Mouse (Mus musculus) brain, embryonic 14.5 days (tissue): ENCODE measurements around the gene Padi1.

Source experiments
- CTCF ChIP-seq: fragments of 200-500 bp; IDR thresholded peaks from 2 replicates; pipeline ENCODE4 v1.5.1; 2012; ENCODE audit warnings: inconsistent platforms, mild to moderate bottlenecking, moderate library complexity, borderline replicate concordance; ENCODE audit not compliant: insufficient read depth, insufficient read length; ENCODE audit errors: extremely low read depth
- POLR2A ChIP-seq: fragments of 200-500 bp; IDR thresholded peaks from 2 replicates; pipeline ENCODE4 v1.6.1; 2012; ENCODE audit warnings: mild to moderate bottlenecking, inconsistent platforms, borderline replicate concordance; ENCODE audit not compliant: poor library complexity, insufficient read depth, insufficient read length, severe bottlenecking; ENCODE audit errors: extremely low read depth

DNA sequence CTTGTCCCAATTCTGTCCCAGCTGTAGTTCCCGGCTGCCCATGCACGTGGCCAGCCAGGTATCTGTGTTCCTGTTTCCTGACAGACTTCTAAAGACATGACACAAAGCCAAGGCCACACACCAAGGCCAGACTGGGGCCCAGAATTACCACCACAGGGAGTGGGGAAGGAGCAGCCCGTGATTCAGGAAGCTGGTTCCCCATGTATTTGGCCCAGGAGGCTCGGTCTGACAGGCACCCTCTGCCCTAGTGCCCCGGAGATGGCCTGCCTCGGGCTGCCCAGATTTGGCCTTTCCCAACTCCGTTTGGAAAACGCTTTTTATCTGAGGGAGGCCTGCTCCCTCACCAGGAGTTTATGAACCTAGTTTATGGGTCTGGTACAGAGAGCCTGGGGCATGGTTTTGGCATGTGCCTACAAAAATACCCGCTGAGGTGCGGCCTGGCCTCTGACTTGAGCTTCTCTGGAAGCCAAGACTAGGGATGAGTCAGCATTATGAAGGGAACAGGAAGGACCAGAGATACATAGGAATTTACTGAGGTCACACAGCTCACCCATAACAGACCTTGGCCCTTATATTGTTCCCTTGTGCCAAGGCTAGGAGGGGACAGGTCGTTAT, 16.6 kb upstream of the Padi1 start:
- TF ChIP-seq CTCF: no peak
- TF ChIP-seq POLR2A: no peak
